ENCODE assay signal across 9 mouse cellular contexts in genomic region chr19:47240076-47240475, GRCm38 (mm10).
DNase-seq lines count a peak whose midpoint lies in the region; ATAC-seq and TF ChIP-seq lines count a peak whose summit lies in the region.
"Had no signal": no experiment of that assay in that cellular context is flagged by ENCODE, and none has a peak within 500 bp of the region (broad histone marks: within the 10 kb centered on the region; RNA-seq: fewer than 3 reads in every experiment).

No protein-coding gene starts in this region.

- ATAC-seq in forebrain, embryonic 15.5 days (replicated peaks) = no peak
- ATAC-seq in liver, embryonic 12.5 days = peak; percentile 45; the same call in 1 of the 2 replicates

- H3K4me3 ChIP-seq in thymus, adult 2 months (ENCODE audit: control insufficient read depth, insufficient read depth, low read length) = 0 out of 2 replicates have a peak overlapping the region, but pooled peaks have one; percentile 6
- 0 out of 2 replicates have a peak overlapping the region, but pooled peaks have one; percentile 4 for H3K4me3 ChIP-seq in forebrain, embryonic 15.5 days
- peak overlapping the region; percentile 26 for H3K4me3 ChIP-seq in liver, embryonic 12.5 days

- H3K9me3 ChIP-seq in forebrain, embryonic 15.5 days = no peaks in the 10 kb centered on the region
- H3K9me3 ChIP-seq in liver, embryonic 12.5 days (replicated peaks) = no peaks in the 10 kb centered on the region

- H3K9ac ChIP-seq in forebrain, embryonic 15.5 days (replicated peaks) = no peak overlapping the region
- H3K9ac ChIP-seq in liver, embryonic 12.5 days = no peak overlapping the region

- peak overlapping the region; percentile 23 for H3K4me2 ChIP-seq in forebrain, embryonic 15.5 days (replicated peaks)
- peak overlapping the region; percentile 51 for H3K4me2 ChIP-seq in liver, embryonic 12.5 days

- H3K27ac ChIP-seq in thymus, adult 2 months (ENCODE audit: control insufficient read depth, insufficient read depth, low read length) = no peak overlapping the region
- no peak overlapping the region for H3K27ac ChIP-seq in forebrain, embryonic 15.5 days (replicated peaks)
- H3K27ac ChIP-seq in liver, embryonic 12.5 days = no peak overlapping the region

- no peak for TF ChIP-seq POLR2A in thymus, adult 2 months (IDR thresholded peaks at IDR 0.05; ENCODE audit: control insufficient read depth, extremely low read depth, insufficient read depth, low read length, poor library complexity)

- H3K4me1 ChIP-seq in thymus, adult 2 months (replicated peaks; ENCODE audit: control insufficient read depth, insufficient read depth, low read length) = no peaks in the 10 kb centered on the region
- no peaks in the 10 kb centered on the region for H3K4me1 ChIP-seq in forebrain, embryonic 15.5 days
- 0 out of 2 replicates have a peak, but pooled peaks cover 14% of the 10 kb centered on the region for H3K4me1 ChIP-seq in liver, embryonic 12.5 days

- H3K27me3 ChIP-seq in thymus, adult 2 months (ENCODE audit: control insufficient read depth, insufficient read depth, low read length) = no peaks in the 10 kb centered on the region
- no peaks in the 10 kb centered on the region for H3K27me3 ChIP-seq in forebrain, embryonic 15.5 days
- peaks cover 24% of the 10 kb centered on the region; the same call in 1 of the 2 replicates for H3K27me3 ChIP-seq in liver, embryonic 12.5 days (replicated peaks)

- DNase-seq in thymus, adult 2 months = no peak
- DNase-seq in thymus, postnatal 36 days = no peak
- no peak for DNase-seq in MN1 (ENCODE audit: low spot score)
- DNase-seq in urinary bladder, adult 18-20 months (ENCODE audit: low spot score in 2 of 2) = no peak
- no peak for DNase-seq in cerebellum, postnatal 14 days
- DNase-seq: adrenal gland, postnatal 25 days; thymus, postnatal 4 days had no signal

- WGBS in thymus, adult 2 months = 82% methylated on average over 12 of the region's 12 CpGs
- 30% methylated on average over 12 of the region's 12 CpGs for WGBS in forebrain, embryonic 15.5 days
- WGBS in liver, embryonic 12.5 days (ENCODE audit: insufficient replicate concordance) = 30% methylated on average over 12 of the region's 12 CpGs

- no peaks in the 10 kb centered on the region for H3K36me3 ChIP-seq in thymus, adult 2 months (ENCODE audit: control insufficient read depth, insufficient read depth, low read length)
- H3K36me3 ChIP-seq in forebrain, embryonic 15.5 days = no peaks in the 10 kb centered on the region
- H3K36me3 ChIP-seq in liver, embryonic 12.5 days = no peaks in the 10 kb centered on the region

- TF ChIP-seq CTCF in thymus, adult 2 months (IDR thresholded peaks at IDR 0.05; ENCODE audit: borderline replicate concordance, control insufficient read depth, extremely low read depth, insufficient read depth, low read length, poor library complexity) = no peak
